Mouse (Mus musculus) left cerebral cortex, adult 2 months (tissue): ENCODE measurements around the gene Retreg1. TPM values are rescaled to one million over a fixed set of nuclear protein-coding genes. Genes with fewer than 3 reads are reported as not detected.
A peak's percentile ranks its signal among the peaks of the same experiment; 100 is the strongest.

Source experiments
- DNase-seq, 2 experiments: peaks; one replicate each; pipeline ENCODE4 v3.0.0; 2021 to 2022; ENCODE audit warnings: low spot score in 2 of 2, mixed read lengths in 1 of 2; ENCODE audit errors: extremely low spot score in 1 of 2
- H3K27ac ChIP-seq: fragments of 200-600 bp; 2 replicates; pipeline ENCODE4 v1.8.1; 2022
- H3K4me3 ChIP-seq: fragments of 200-600 bp; 2 replicates; pipeline ENCODE4 v1.8.1; 2022
- CTCF ChIP-seq: fragments of 200-600 bp; IDR thresholded peaks from 2 replicates; pipeline ENCODE4 v1.8.1; 2022; ENCODE audit warnings: antibody characterized with exemption, mild to moderate bottlenecking, moderate library complexity
- intact Hi-C: fragments of 180-260 bp; cut with DNase I; formaldehyde crosslinking; loops from one replicate; pipeline ENCODE4 v1.15.1; 2025
- total RNA-seq, 2 experiments: library from RNA; stranded (reverse); gene quantifications; 2 replicates each; pipeline ENCODE4 v1.2.3; 2021

Gene Retreg1
- total RNA-seq, 2 experiments from 2014 or later = 32.8 to 32.9 TPM

GRCm38 (mm10) chr15:25886581-25887011 lies 43.6 kb downstream of the Retreg1 start:
- no peak overlapping the region for H3K27ac ChIP-seq
- no peak overlapping the region for H3K4me3 ChIP-seq
- DNase-seq = peak; percentile 30 to 55
- intact Hi-C loops = no loop called here
- no peak for TF ChIP-seq CTCF

- TF ChIP-seq CTCF = no peak
- Histone ChIP-seq H3K4me3 (no peak overlapping the region), H3K27ac (no peak overlapping the region)
- intact Hi-C loops = no loop called here
- DNase-seq = no peak
Observed at GRCm38 (mm10) chr15:25889927-25890326, 46.9 kb downstream of the Retreg1 start.

GRCm38 (mm10) chr15:25891556-25891955 lies 48.6 kb downstream of the Retreg1 start:
- no peak for TF ChIP-seq CTCF
- no peak overlapping the region for H3K27ac ChIP-seq
- intact Hi-C loops = no loop called here
- DNase-seq = no peak
- H3K4me3 ChIP-seq = no peak overlapping the region

DNA sequence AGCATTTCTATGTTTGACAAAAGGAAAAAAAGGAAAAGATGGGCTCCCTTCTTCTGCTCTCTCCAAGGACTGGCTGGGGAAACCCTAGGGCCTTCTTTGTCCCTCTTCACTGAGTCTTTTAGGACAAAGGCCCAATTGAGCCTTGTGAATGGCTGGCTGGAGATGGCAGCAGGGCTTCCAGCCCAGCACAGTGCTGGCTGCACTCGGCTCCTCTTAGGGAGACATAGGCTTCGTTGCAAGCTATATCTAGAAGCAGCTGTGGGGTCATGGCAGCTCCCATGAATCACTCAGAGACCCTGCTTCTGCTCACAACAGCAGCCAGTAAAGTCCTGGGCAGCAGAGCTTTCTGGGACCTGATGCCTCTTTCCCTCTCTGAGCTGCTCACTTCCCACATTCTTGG lies 50.3 kb downstream of the Retreg1 start:
- peak overlapping the region; percentile 57; the same call in 1 of the 2 replicates for H3K27ac ChIP-seq
- no peak for DNase-seq
- TF ChIP-seq CTCF = no peak
- no peak overlapping the region for H3K4me3 ChIP-seq
- intact Hi-C loops = no loop called here

- intact Hi-C loops = no loop called here
Observed at GRCm38 (mm10) chr15:25896783-25897182, 53.8 kb downstream of the Retreg1 start.

GRCm38 (mm10) chr15:25897617-25898016 lies 54.6 kb downstream of the Retreg1 start:
- Histone ChIP-seq H3K27ac (no peak overlapping the region), H3K4me3 (no peak overlapping the region)
- intact Hi-C loops = no loop called here
- TF ChIP-seq CTCF = no peak
- DNase-seq = no peak

More at GRCm38 (mm10) chr15:25896783-25897182, 53.8 kb downstream of the Retreg1 start:
- Histone ChIP-seq H3K4me3 (no peak overlapping the region), H3K27ac (no peak overlapping the region)
- DNase-seq = no peak
- TF ChIP-seq CTCF = no peak

DNA sequence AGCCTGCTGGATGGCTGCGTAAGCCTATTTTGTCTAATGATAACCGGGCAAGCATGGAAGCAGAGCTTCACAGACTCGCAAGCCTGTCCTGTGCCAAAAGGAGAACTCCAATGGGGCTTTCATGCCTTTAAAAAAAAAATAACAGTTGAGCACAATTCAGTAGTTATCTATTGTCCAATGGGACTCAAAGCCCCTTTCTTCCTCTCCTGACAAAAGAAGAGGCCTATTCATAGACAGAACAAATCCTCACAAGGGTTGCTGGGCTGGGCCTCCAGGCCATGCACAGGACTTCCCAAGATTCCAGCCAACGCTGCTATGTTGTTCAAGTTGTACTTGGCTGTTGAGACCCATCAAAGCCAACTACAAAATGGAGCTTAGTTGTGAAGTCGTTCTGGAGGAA lies 56.0 kb downstream of the Retreg1 start:
- H3K27ac ChIP-seq = no peak overlapping the region
- DNase-seq = no peak
- no peak overlapping the region for H3K4me3 ChIP-seq
- intact Hi-C loops = no loop called here
- no peak for TF ChIP-seq CTCF

GRCm38 (mm10) chr15:25900540-25900939 lies 57.6 kb downstream of the Retreg1 start:
- peak; percentile 92 for TF ChIP-seq CTCF
- no peak overlapping the region for H3K4me3 ChIP-seq
- peak; percentile 62 to 68 for DNase-seq
- intact Hi-C loops = loop anchor here (2.0 to 5.0 kb wide), 3 partner anchors 56 to 93 kb away; partner anchors contain the start of gene Retreg1
- H3K27ac ChIP-seq = no peak overlapping the region

GRCm38 (mm10) chr15:25902931-25903615 lies 60.1 kb downstream of the Retreg1 start:
- Histone ChIP-seq H3K27ac (no peak overlapping the region), H3K4me3 (no peak overlapping the region)
- no peak for TF ChIP-seq CTCF
- intact Hi-C loops = loop anchor here (5.0 kb wide), 2 partner anchors 61 to 96 kb away; partner anchors contain the start of gene Retreg1
- DNase-seq = no peak

DNA sequence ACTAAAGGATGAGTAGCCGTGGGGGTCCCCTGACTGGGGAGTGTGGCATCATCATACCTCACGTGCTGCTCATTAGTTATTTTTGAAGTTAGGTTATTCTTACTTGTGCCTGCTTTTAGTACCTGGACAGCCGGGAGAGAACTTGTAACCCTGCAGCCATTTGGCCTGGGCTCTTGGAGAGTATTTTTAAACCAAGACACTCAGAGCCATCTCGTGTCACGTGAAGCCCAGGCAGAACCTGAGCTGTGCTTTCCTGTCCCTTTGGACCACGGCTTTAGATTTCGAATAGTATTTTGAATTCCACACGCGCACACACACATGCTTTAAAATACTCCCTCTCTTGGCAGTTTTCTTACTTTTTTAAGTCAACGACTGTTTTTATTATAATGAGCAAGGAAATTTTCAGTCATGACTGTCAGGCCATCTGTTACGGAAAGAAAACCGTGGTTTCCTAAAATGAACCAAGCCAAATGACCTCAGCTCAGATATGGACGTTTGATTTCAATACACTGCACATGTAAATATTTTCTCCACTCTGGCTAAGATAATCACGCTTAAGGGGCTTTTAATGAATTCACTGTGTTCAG lies 61.5 kb downstream of the Retreg1 start:
- Histone ChIP-seq H3K27ac (no peak overlapping the region), H3K4me3 (no peak overlapping the region)
- no peak for DNase-seq
- TF ChIP-seq CTCF = no peak
- intact Hi-C loops = loop anchor here (5.0 kb wide), 2 partner anchors 62 to 97 kb away; partner anchors contain the start of gene Retreg1

DNA sequence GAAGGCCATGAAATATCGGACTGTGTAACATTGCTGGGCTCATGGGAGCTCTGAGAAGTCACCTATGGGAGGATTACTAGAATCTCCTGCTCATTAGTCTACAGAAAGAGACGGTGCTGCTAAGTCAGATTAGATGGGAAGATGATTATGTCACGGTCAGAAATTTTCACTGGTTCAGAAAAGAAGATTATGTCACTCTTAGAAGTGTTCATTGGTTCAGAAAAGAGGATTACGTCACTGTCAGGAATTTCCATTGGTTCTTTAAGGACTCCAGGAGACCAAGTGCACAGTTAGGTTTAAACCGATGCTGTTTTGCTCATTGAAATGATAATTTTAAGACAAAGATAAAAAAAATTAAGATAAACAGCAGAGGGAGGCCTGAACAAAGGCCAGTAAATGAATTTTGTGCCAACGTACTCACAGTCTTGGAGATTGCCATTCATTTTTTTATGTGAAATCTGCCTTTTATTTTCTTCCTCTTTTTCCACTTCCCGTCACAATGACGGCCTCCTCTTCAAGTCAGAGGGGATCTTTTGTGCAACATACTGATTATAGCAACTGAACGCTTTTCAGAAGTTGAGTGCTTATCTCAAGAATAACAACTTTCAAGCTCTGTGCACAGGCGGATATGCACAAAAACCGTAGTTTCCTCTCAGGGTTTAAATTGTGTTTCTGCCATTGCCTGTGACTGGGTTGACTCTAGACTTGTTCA lies 67.0 kb downstream of the Retreg1 start:
- Histone ChIP-seq H3K27ac (no peak overlapping the region), H3K4me3 (no peak overlapping the region)
- DNase-seq = no peak
- intact Hi-C loops = no loop called here
- no peak for TF ChIP-seq CTCF

GRCm38 (mm10) chr15:25910495-25910865 lies 67.5 kb downstream of the Retreg1 start:
- no peak for DNase-seq
- Histone ChIP-seq H3K27ac (no peak overlapping the region), H3K4me3 (no peak overlapping the region)
- TF ChIP-seq CTCF = no peak
- intact Hi-C loops = no loop called here
